Mouse (Mus musculus) liver, embryonic 12.5 days (tissue): ENCODE results near the gene Csf2rb. TPM values are rescaled to one million over a fixed set of nuclear protein-coding genes. Genes with fewer than 3 reads are reported as not detected.
"Not testable (repeated sequence)": the region's sequence is repeated elsewhere in the genome, so short reads cannot be mapped to it uniquely, and the experiment has no call there.

Experiments used
- ATAC-seq: fragments of 200-750 bp; cut with Nextera tagmentation; 2 replicates; pipeline ENCODE4 v1.8.0; 2017; ENCODE audit warnings: moderate number of reproducible peaks, mild to moderate bottlenecking, moderate library complexity
- H3K27ac ChIP-seq: fragments of 300-500 bp; sonication (generic); 2 replicates; pipeline ENCODE4 v1.5.1; 2016; ENCODE audit warnings: mild to moderate bottlenecking
- H3K27me3 ChIP-seq: fragments of 300-500 bp; sonication (generic); replicated peaks from 2 replicates; pipeline ENCODE4 v1.6.1; 2016; ENCODE audit warnings: mild to moderate bottlenecking, moderate library complexity
- H3K36me3 ChIP-seq: fragments of 300-500 bp; sonication (generic); 2 replicates; pipeline ENCODE4 v1.6.1; 2016; ENCODE audit warnings: mild to moderate bottlenecking, moderate library complexity
- H3K4me1 ChIP-seq: fragments of 300-500 bp; sonication (generic); 2 replicates; pipeline ENCODE4 v1.6.1; 2016
- H3K4me2 ChIP-seq: fragments of 300-500 bp; sonication (generic); 2 replicates; pipeline ENCODE4 v1.6.1; 2016; ENCODE audit warnings: mild to moderate bottlenecking, moderate library complexity
- H3K4me3 ChIP-seq: fragments of 300-500 bp; sonication (generic); 2 replicates; pipeline ENCODE4 v1.5.1; 2016; ENCODE audit warnings: mild to moderate bottlenecking, moderate library complexity
- H3K9ac ChIP-seq: fragments of 300-500 bp; sonication (generic); 2 replicates; pipeline ENCODE4 v1.6.1; 2016; ENCODE audit warnings: mild to moderate bottlenecking, moderate library complexity
- H3K9me3 ChIP-seq: fragments of 300-500 bp; sonication (generic); replicated peaks from 2 replicates; pipeline ENCODE4 v1.6.1; 2016; ENCODE audit warnings: mild to moderate bottlenecking, moderate library complexity
- WGBS: fragments of 180-500 bp; shearing (Covaris S2); methylation state at CpG from one replicate; pipeline ENCODE4 v1.1.7; 2016; ENCODE audit not compliant: insufficient replicate concordance; 5-methylcytosine and 5-hydroxymethylcytosine counted together
- polyA plus RNA-seq: library from polyadenylated mRNA; unstranded; fragments of >200 nt; fragmentation: Nextera tagmentation; extraction: Ambion mirVana; gene quantifications from 2 replicates; pipeline ENCODE4 v1.2.1, GENCODE M21; 2016

The Csf2rb gene
- polyA plus RNA-seq, 1 experiment from 2014 or later = 3.9 TPM

- Histone ChIP-seq H3K27ac (no peak overlapping the region), H3K4me1 (peaks cover 34% of the 10 kb centered on the region), H3K4me3 (no peak overlapping the region), H3K36me3 (no peaks in the 10 kb centered on the region), H3K9ac (no peak overlapping the region), H3K27me3 (peaks cover 69% of the 10 kb centered on the region), H3K4me2 (no peak overlapping the region), H3K9me3 (no peaks in the 10 kb centered on the region)
- 22% methylated on average over 5 of the region's 5 CpGs for WGBS
- no peak for ATAC-seq
Measured at GRCm38 (mm10) chr15:78309865-78310264, 15.7 kb upstream of the Csf2rb start.

- 67% methylated on average over 4 of the region's 4 CpGs for WGBS
- no peak overlapping the region for H3K4me2 ChIP-seq
- 0 out of 2 replicates have a peak overlapping the region, but pooled peaks have one; percentile 4 for H3K9ac ChIP-seq
- no peaks in the 10 kb centered on the region for H3K9me3 ChIP-seq
- no peak overlapping the region for H3K4me3 ChIP-seq
- no peak for ATAC-seq
- H3K27ac ChIP-seq = no peak overlapping the region
- peaks cover 27% of the 10 kb centered on the region for H3K4me1 ChIP-seq
- H3K36me3 ChIP-seq = no peaks in the 10 kb centered on the region
- H3K27me3 ChIP-seq = peaks cover 66% of the 10 kb centered on the region
Measured at GRCm38 (mm10) chr15:78310971-78311370, 14.6 kb upstream of the Csf2rb start.

- WGBS = 19% methylated on average over 4 of the region's 4 CpGs
- not testable (repeated sequence) for H3K9me3 ChIP-seq, H3K36me3 ChIP-seq, H3K9ac ChIP-seq, H3K4me3 ChIP-seq
- peak; percentile 87 for ATAC-seq
- Histone ChIP-seq H3K27me3 (peaks cover 63% of the 10 kb centered on the region), H3K4me1 (peaks cover 31% of the 10 kb centered on the region), H3K4me2 (peak overlapping the region; percentile 7), H3K27ac (peak overlapping the region; percentile 30)
Measured at GRCm38 (mm10) chr15:78312421-78313233, 12.9 kb upstream of the Csf2rb start.

- 64% methylated on average over 5 of the region's 5 CpGs for WGBS
- not testable (repeated sequence) for ATAC-seq, H3K27ac ChIP-seq
Measured at GRCm38 (mm10) chr15:78313659-78314058, 11.9 kb upstream of the Csf2rb start.

GRCm38 (mm10) chr15:78318338-78319171, 7.0 kb upstream of the Csf2rb start:
- WGBS = 18% methylated on average over 2 of the region's 2 CpGs
- ATAC-seq = peak; percentile 85

More at GRCm38 (mm10) chr15:78313659-78314058, 11.9 kb upstream of the Csf2rb start:
- not testable (repeated sequence) for H3K4me2 ChIP-seq, H3K9me3 ChIP-seq, H3K4me3 ChIP-seq, H3K9ac ChIP-seq, H3K36me3 ChIP-seq
- Histone ChIP-seq H3K27me3 (peaks cover 53% of the 10 kb centered on the region), H3K4me1 (peaks cover 42% of the 10 kb centered on the region)

GRCm38 (mm10) chr15:78320825-78321496, 4.6 kb upstream of the Csf2rb start:
- Histone ChIP-seq H3K4me1 (peaks cover 46% of the 10 kb centered on the region), H3K27ac (no peak overlapping the region), H3K9ac (no peak overlapping the region), H3K27me3 (peaks cover 23% of the 10 kb centered on the region), H3K4me2 (no peak overlapping the region), H3K36me3 (no peaks in the 10 kb centered on the region), H3K4me3 (no peak overlapping the region), H3K9me3 (no peaks in the 10 kb centered on the region)
- WGBS = 8% methylated on average over 5 of the region's 5 CpGs
- peak; percentile 40; the same call in 1 of the 2 replicates for ATAC-seq

More at GRCm38 (mm10) chr15:78318338-78319171, 7.0 kb upstream of the Csf2rb start:
- H3K27ac ChIP-seq = peak overlapping the region; percentile 40; the same call in 1 of the 2 replicates
- H3K9ac ChIP-seq = peak overlapping the region; percentile 6; the same call in 1 of the 2 replicates
- H3K27me3 ChIP-seq = peaks cover 39% of the 10 kb centered on the region
- peaks cover 42% of the 10 kb centered on the region for H3K4me1 ChIP-seq
- not testable (repeated sequence) for H3K4me2 ChIP-seq, H3K4me3 ChIP-seq, H3K36me3 ChIP-seq, H3K9me3 ChIP-seq

GRCm38 (mm10) chr15:78323366-78323765, 2.2 kb upstream of the Csf2rb start:
- Histone ChIP-seq H3K9ac (no peak overlapping the region), H3K4me1 (peaks cover 38% of the 10 kb centered on the region), H3K27ac (no peak overlapping the region), H3K4me3 (no peak overlapping the region), H3K36me3 (no peaks in the 10 kb centered on the region), H3K9me3 (no peaks in the 10 kb centered on the region), H3K4me2 (no peak overlapping the region), H3K27me3 (peaks cover 22% of the 10 kb centered on the region; the same call in 1 of the 2 replicates)
- WGBS = 56% methylated on average over 1 of the region's 1 CpGs
- ATAC-seq = no peak

- no peaks in the 10 kb centered on the region for H3K36me3 ChIP-seq
- 46% methylated on average over 2 of the region's 2 CpGs for WGBS
- peaks cover 29% of the 10 kb centered on the region; the same call in 1 of the 2 replicates for H3K4me1 ChIP-seq
- H3K4me3 ChIP-seq = no peak overlapping the region
- H3K27ac ChIP-seq = no peak overlapping the region
- H3K27me3 ChIP-seq = peaks cover 22% of the 10 kb centered on the region; the same call in 1 of the 2 replicates
- no peak for ATAC-seq
- H3K9ac ChIP-seq = no peak overlapping the region
- H3K4me2 ChIP-seq = no peak overlapping the region
- H3K9me3 ChIP-seq = no peaks in the 10 kb centered on the region
Measured at GRCm38 (mm10) chr15:78324294-78324693, 1.3 kb upstream of the Csf2rb start.

GRCm38 (mm10) chr15:78326747-78327146, 1.2 kb downstream of the Csf2rb start:
- Histone ChIP-seq H3K9ac (no peak overlapping the region), H3K36me3 (no peaks in the 10 kb centered on the region), H3K9me3 (no peaks in the 10 kb centered on the region), H3K4me2 (peak overlapping the region; percentile 27; the same call in 1 of the 2 replicates), H3K27me3 (peaks cover 7% of the 10 kb centered on the region; the same call in 1 of the 2 replicates), H3K4me3 (peak overlapping the region; percentile 31; the same call in 1 of the 2 replicates), H3K4me1 (peaks cover 25% of the 10 kb centered on the region), H3K27ac (no peak overlapping the region)
- ATAC-seq = no peak
- 73% methylated on average over 10 of the region's 10 CpGs for WGBS

GRCm38 (mm10) chr15:78327753-78328341, 2.3 kb downstream of the Csf2rb start:
- Histone ChIP-seq H3K4me1 (peaks cover 25% of the 10 kb centered on the region), H3K4me3 (0 out of 2 replicates have a peak overlapping the region, but pooled peaks have one; percentile 1)
- H3K36me3 ChIP-seq, H3K9ac ChIP-seq, H3K9me3 ChIP-seq, H3K4me2 ChIP-seq, H3K27me3 ChIP-seq, H3K27ac ChIP-seq, ATAC-seq: not testable (repeated sequence)
- WGBS = 58% methylated on average over 6 of the region's 6 CpGs

- H3K4me1 ChIP-seq = peaks cover 25% of the 10 kb centered on the region
- H3K9ac ChIP-seq = no peak overlapping the region
- H3K36me3 ChIP-seq = no peaks in the 10 kb centered on the region
- ATAC-seq = no peak
- 73% methylated on average over 3 of the region's 3 CpGs for WGBS
- no peak overlapping the region for H3K27ac ChIP-seq
- peaks cover 7% of the 10 kb centered on the region; the same call in 1 of the 2 replicates for H3K27me3 ChIP-seq
- H3K9me3 ChIP-seq = no peaks in the 10 kb centered on the region
- H3K4me3 ChIP-seq = no peak overlapping the region
- H3K4me2 ChIP-seq = no peak overlapping the region
Measured at GRCm38 (mm10) chr15:78328520-78329097, 3.1 kb downstream of the Csf2rb start.
